Mouse (Mus musculus): ENCODE measurements at regions not wholly inside any gene's neighbourhood (a gene's known extent, or its start where the extent isn't known, plus 50 kb on each side); places are given as distances from the start of the nearest gene placed in this dataset.

DNA sequence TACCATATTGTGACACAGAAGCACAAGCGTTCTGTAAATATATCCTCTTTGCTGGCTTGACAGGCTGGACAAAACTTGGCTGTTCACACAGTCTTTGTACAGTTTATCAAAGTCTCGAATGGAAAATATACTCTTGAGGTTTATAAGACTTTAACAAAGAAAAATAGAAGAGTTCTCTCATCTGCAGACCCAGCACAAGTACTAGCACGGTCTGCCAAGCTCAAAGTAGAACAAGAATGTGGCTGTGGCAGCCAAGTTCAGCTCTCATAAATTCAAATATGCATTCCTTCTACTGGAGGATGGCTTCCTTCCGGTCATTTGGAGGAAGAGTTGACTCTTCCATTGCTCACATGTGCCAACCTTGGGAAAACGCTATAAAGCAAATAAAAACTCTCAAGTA, 151.2 kb upstream of the Pik3r1 start:
- no peak overlapping the region for H3K4me3 ChIP-seq
- no peak for TF ChIP-seq CTCF (conservative IDR thresholded peaks at IDR 0.05)
- H3K27ac ChIP-seq: no peak overlapping the region
- DNase-seq (ENCODE audit: low spot score in 2 of 2): no peak

GRCm38 (mm10) chr13:101920384-101920783, 152.4 kb upstream of the Pik3r1 start:
- TF ChIP-seq CTCF (conservative IDR thresholded peaks at IDR 0.05): no peak
- H3K27ac ChIP-seq: no peak overlapping the region

DNA sequence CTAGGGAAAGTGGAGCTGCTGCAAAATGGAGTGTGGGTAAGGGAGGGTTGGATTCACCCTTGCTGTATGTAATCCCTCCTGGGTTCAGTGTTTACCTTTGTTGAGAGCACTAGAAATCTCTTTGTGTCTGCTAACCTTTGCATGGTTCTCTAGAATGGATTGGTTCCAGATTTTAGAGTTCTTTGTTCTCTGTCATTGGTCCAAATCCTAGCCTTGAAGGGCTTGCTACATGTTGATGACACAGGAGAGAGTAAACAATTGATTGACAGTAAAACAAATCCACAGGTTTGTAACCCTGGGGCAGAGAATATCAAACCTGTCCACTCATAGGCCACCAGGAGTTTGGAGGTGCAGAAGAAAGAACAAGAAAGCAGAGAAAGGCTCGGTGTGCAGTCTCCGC, 156.6 kb upstream of the Pik3r1 start:
- no peak for DNase-seq (ENCODE audit: low spot score in 2 of 2)
- H3K4me3 ChIP-seq: no peak overlapping the region
- no peak overlapping the region for H3K27ac ChIP-seq
- TF ChIP-seq CTCF (conservative IDR thresholded peaks at IDR 0.05): no peak

More at GRCm38 (mm10) chr13:101920384-101920783, 152.4 kb upstream of the Pik3r1 start:
- no peak overlapping the region for H3K4me3 ChIP-seq
- DNase-seq (ENCODE audit: low spot score in 2 of 2): no peak

- H3K4me3 ChIP-seq: no peak overlapping the region
- TF ChIP-seq CTCF (conservative IDR thresholded peaks at IDR 0.05): no peak
- no peak overlapping the region for H3K27ac ChIP-seq
- DNase-seq (ENCODE audit: low spot score in 2 of 2): no peak
These were observed 163.2 kb upstream of the Pik3r1 start for GRCm38 (mm10) chr13:101931264-101931663.

- no peak for TF ChIP-seq CTCF (conservative IDR thresholded peaks at IDR 0.05)
- DNase-seq (ENCODE audit: low spot score in 2 of 2): no peak
- Histone ChIP-seq H3K4me3 (no peak overlapping the region), H3K27ac (no peak overlapping the region)
These were observed 163.9 kb upstream of the Pik3r1 start for GRCm38 (mm10) chr13:101931882-101932281.

DNA sequence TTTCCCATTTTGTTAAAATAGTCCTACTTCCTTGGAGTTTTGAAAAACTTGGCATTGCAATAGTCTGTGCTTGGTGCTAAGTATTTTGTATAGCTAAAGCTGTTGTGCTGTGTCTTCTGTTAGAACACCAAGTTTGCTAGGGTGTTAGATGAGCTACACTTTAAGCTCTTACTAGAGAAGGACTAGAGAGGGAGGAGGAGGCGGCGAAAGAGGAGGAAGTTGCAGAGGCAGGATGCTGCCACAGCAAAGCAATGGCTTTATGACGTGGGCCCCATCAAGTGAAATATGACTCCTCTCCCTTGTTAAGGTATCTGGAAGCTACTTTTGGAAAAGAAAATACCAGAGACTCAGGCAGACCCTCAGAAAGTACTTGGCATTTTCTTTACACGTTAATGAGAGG, 167.8 kb upstream of the Pik3r1 start:
- no peak overlapping the region for H3K4me3 ChIP-seq
- no peak overlapping the region for H3K27ac ChIP-seq
- no peak for DNase-seq (ENCODE audit: low spot score in 2 of 2)
- no peak for TF ChIP-seq CTCF (conservative IDR thresholded peaks at IDR 0.05)

DNA sequence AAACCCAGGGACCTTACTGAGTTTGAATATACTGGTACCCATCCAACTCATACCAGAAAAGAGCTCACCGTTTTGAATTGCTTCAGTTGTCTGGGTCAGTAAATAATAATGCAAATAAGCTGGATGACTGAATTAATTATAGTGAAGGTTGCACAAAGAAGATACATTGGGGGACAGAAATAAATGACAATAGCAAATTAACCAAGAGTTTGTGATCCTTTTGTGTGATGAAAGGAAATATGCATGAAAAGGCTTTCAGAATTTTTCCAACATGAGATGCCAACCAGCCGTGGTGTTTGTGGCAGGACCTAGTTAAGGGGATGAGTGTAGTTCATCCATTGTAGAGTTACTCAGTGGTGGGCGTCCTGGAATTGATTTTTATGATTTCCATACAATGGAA, 186.5 kb upstream of the Pik3r1 start:
- no peak for TF ChIP-seq CTCF (conservative IDR thresholded peaks at IDR 0.05)
- no peak for DNase-seq (ENCODE audit: low spot score in 2 of 2)

DNA sequence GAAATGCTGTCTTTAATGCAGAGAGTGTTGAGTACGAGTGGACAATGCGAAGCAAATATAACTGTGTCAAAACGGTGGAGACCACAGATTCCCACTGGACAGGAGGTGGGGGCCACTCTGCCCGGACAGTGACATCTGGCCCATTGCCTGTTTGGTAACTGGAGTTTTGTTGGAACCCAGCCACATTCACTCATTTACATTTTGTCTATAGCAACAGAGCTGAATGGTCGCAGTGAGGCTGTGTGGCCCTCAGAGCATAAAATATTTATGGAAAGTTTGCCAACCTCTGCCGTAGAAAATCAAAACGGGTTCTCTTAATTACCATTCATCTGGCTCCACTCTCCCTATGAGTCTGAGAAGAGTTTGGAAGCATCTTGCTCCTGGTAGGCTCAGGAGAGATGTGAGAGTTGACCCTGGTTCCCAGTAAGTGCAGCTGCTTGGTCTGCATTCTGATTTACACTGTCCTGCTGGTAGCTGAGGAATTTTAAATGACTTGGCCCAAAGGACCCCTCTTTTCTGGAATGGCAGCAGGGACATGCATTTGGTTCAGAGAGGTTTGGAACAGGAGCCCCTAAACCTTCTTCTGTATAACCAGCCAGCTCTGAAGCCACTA, 187.9 kb upstream of the Pik3r1 start:
- Histone ChIP-seq H3K4me3 (no peak overlapping the region), H3K27ac (no peak overlapping the region)
- no peak for DNase-seq (ENCODE audit: low spot score in 2 of 2)
- no peak for TF ChIP-seq CTCF (conservative IDR thresholded peaks at IDR 0.05)

More for the DNA sequence above, 186.5 kb upstream of the Pik3r1 start:
- H3K27ac ChIP-seq: no peak overlapping the region
- H3K4me3 ChIP-seq: no peak overlapping the region

GRCm38 (mm10) chr13:101957782-101958181, 189.8 kb upstream of the Pik3r1 start:
- TF ChIP-seq CTCF (conservative IDR thresholded peaks at IDR 0.05): no peak
- Histone ChIP-seq H3K4me3 (no peak overlapping the region), H3K27ac (no peak overlapping the region)
- DNase-seq (ENCODE audit: low spot score in 2 of 2): no peak

DNA sequence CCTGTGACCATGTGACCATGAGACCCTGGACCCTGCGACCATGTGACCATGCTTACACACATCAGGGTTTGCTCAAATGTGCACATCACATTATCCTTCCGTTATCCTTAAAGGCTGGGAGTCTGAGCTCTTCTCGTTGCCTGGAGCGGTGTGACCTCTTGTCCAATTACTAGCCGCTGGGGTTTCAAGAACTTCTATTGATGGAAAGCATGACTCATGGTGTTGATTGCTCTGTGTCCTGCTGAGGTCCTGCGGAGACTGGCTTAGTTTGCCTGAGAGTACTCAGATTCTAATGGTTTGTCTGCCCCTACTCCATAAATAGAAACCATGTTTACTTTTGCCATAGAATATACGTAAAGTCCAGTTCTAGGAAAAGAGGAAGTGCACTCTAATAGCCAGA, 197.5 kb upstream of the Pik3r1 start:
- no peak for TF ChIP-seq CTCF (conservative IDR thresholded peaks at IDR 0.05)
- Histone ChIP-seq H3K4me3 (no peak overlapping the region), H3K27ac (no peak overlapping the region)
- DNase-seq (ENCODE audit: low spot score in 2 of 2): no peak

GRCm38 (mm10) chr13:101966799-101967397, 198.9 kb upstream of the Pik3r1 start:
- no peak for TF ChIP-seq CTCF (conservative IDR thresholded peaks at IDR 0.05)
- Histone ChIP-seq H3K27ac (no peak overlapping the region), H3K4me3 (no peak overlapping the region)
- DNase-seq (ENCODE audit: low spot score in 2 of 2): no peak

DNA sequence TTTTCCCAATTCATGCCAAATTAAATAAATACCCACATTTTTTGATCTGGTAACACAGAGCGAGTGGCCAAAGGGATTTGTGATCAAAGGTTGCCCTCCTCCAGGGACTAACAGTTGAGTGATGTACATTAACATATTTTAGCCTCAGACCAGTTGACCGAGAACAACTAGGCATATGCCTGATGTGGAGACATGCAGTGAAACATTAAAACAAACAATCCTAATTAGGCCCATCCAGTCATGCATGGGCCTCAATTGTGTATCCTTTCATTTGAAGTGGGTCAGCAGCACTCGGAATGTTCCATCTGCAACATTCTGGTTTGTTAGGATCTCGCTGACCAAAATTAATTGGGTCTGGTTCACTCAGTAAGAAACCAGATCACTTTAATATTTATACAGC, 199.4 kb upstream of the Pik3r1 start:
- Histone ChIP-seq H3K27ac (no peak overlapping the region), H3K4me3 (no peak overlapping the region)
- no peak for TF ChIP-seq CTCF (conservative IDR thresholded peaks at IDR 0.05)
- no peak for DNase-seq (ENCODE audit: low spot score in 2 of 2)

DNA sequence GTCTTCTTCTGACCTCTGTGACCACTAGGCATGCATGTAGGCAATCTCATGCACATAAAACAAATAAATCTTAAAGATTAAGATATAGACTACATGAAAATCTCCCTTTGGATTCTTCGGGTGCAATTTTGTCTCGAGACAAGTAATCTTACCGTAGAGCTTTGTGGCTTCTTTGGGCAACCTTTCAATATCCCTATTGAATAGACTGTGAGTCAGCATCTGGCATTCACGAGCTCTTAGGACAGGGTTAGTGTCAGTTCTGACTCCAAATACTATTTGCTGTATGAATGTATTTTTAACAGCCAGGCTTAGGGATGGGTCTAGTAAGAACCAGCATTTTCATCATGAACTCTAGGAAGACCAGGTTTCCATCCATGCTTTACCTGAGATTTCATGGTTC, 208.7 kb upstream of the Pik3r1 start:
- TF ChIP-seq CTCF (conservative IDR thresholded peaks at IDR 0.05): no peak
- no peak for DNase-seq (ENCODE audit: low spot score in 2 of 2)
- Histone ChIP-seq H3K4me3 (no peak overlapping the region), H3K27ac (no peak overlapping the region)

DNA sequence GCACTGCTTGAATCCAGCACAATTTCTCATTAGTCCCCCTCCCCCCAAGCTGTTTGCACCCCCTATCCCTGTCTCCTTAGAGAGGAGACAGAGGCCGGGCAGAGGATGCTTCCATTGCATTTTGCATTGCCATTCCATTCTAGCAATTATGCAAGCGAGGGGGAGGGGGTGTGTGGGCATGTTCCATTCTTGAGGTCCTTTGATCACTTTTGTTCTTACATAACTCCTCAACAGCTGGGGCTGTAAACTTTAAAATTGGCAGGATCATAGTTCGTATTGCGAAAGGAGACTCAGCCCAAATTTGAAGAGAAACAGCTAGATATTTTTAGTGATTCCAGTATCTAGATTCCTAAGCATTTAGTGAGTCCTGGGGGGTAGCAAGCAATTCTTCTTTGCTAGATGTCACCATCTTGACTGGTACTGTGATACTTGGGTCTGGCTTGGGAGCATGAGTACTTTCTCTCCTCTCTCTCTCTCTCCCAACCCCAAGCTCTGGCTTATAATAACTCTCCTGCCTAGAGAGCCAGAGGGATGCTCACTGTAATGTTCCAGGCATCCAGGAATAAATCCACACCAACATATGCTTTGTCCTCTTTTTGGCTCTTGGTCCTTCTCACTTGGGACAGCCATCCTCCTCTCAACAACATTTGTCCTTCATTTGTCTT, 212.3 kb upstream of the Pik3r1 start:
- H3K4me3 ChIP-seq: no peak overlapping the region
- no peak for DNase-seq (ENCODE audit: low spot score in 2 of 2)
- no peak overlapping the region for H3K27ac ChIP-seq
- TF ChIP-seq CTCF (conservative IDR thresholded peaks at IDR 0.05): no peak
